Mouse (Mus musculus) small intestine, adult 2 months (tissue): ENCODE measurements around the gene Zfp94.

Experiments
- CTCF ChIP-seq: fragments of 200-500 bp; IDR thresholded peaks from 2 replicates; pipeline ENCODE4 v1.5.1; 2012; ENCODE audit warnings: low read depth, mild to moderate bottlenecking, control low read depth, inconsistent platforms, low read length, moderate library complexity, mixed read lengths; ENCODE audit not compliant: insufficient replicate concordance, insufficient read length; ENCODE audit errors: extremely low read depth
- POLR2A ChIP-seq: fragments of 200-500 bp; IDR thresholded peaks from 2 replicates; pipeline ENCODE4 v1.6.1; 2012; ENCODE audit warnings: low read depth, mild to moderate bottlenecking, control low read depth, inconsistent platforms, low read length, moderate library complexity

DNA sequence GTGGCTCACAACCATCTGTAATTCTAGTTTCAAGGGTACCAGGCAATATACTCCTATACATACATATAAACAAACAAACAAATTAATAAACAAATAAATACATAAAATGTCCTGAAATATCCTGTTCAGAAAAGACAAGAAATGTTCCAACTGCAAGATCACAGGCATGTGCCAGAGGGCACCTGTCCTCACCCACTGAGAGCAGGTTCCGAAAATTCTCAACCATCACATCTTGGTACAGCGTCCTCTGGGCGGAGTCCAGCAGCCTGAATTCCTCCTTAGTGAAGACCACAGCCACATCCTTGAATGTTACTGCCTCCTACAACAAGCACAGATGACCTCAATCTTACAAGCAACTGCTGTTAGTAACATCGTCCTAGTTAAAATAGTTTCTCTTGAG, 21.7 kb downstream of the Zfp94 start:
- no peak for TF ChIP-seq CTCF
- TF ChIP-seq POLR2A: no peak
